Mouse (Mus musculus): ENCODE results near the gene Fam222a. TPM values are rescaled to one million over a fixed set of nuclear protein-coding genes. Genes with fewer than 3 reads are reported as not detected.

Gene Fam222a
- polyA plus RNA-seq, 1 experiment = 3.4 TPM

DNA sequence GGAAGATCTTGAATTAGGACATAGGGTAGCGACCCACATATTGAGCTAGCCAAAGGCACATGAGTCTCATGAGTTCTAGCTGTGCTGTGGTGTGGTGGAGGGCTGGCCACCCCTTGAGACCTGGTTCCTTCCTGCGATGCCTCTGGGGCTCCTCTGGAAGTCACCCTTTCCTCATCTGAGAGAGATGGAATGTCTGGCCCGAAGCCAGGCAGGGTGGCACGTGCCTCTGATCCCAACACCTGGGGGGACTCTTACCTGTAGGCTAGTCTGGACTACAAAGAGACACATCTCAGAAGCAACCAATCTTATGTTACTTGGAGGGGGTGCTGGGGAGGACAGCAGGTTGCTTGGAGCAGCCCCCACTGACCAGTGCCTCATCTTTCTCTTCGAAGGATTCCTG is 26.1 kb downstream of the Fam222a start:
- Histone ChIP-seq H3K9ac (ENCODE audit: low read depth, poor library complexity, severe bottlenecking) (no peak overlapping the region), H3K27ac (ENCODE audit: insufficient read depth, low read length) (no peak overlapping the region), H3K4me3 (ENCODE audit: low read depth, low read length) (no peak overlapping the region), H3K36me3 (ENCODE audit: control insufficient read depth, insufficient read depth, low read length, poor library complexity, severe bottlenecking) (no peaks in the 10 kb centered on the region), H3K4me1 (ENCODE audit: control insufficient read depth, insufficient read depth, low read length) (no peaks in the 10 kb centered on the region), H3K27me3 (ENCODE audit: control insufficient read depth, insufficient read depth, low read length, poor library complexity, severe bottlenecking) (no peaks in the 10 kb centered on the region), H3K9me3 (replicated peaks; ENCODE audit: control insufficient read depth, insufficient read depth, low read length, poor library complexity, severe bottlenecking) (no peaks in the 10 kb centered on the region)
- TF ChIP-seq EP300 (IDR thresholded peaks at IDR 0.05; ENCODE audit: insufficient read depth, low read depth, low read length) = no peak
- TF ChIP-seq POLR2A (IDR thresholded peaks at IDR 0.05; ENCODE audit: insufficient read depth, low read length) = no peak
- TF ChIP-seq CTCF (IDR thresholded peaks at IDR 0.05; ENCODE audit: low read depth, low read length) = no peak

DNA sequence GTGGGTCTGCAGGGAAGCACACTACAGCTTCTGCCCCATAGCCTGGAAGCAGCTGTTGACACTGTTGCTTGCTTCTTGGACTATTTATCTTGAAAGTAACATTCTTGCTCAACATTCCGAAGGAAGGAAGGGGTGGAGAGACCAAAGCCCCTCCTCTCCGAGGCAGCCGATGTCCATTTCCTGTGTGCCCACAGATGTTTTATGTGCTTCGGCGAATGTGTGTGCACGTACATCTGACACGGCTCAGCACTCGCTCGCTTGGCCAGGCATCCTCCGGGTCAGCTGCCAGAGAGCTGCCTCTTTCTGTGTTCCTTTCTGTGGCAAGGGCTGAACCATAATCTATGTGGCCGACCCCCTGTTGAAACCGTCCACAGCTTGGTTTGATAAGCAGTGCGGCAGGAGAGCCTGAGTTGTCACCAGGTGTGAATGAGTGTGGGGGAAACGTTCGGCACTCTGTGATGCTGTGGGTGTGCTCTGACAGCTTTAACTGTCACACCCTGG is 27.0 kb downstream of the Fam222a start:
- Histone ChIP-seq H3K4me1 (ENCODE audit: control insufficient read depth, insufficient read depth, low read length) (no peaks in the 10 kb centered on the region), H3K27ac (ENCODE audit: insufficient read depth, low read length) (no peak overlapping the region), H3K4me3 (ENCODE audit: low read depth, low read length) (no peak overlapping the region), H3K27me3 (ENCODE audit: control insufficient read depth, insufficient read depth, low read length, poor library complexity, severe bottlenecking) (no peaks in the 10 kb centered on the region), H3K9me3 (replicated peaks; ENCODE audit: control insufficient read depth, insufficient read depth, low read length, poor library complexity, severe bottlenecking) (no peaks in the 10 kb centered on the region), H3K9ac (ENCODE audit: low read depth, poor library complexity, severe bottlenecking) (no peak overlapping the region), H3K36me3 (ENCODE audit: control insufficient read depth, insufficient read depth, low read length, poor library complexity, severe bottlenecking) (no peaks in the 10 kb centered on the region)
- TF ChIP-seq EP300 (IDR thresholded peaks at IDR 0.05; ENCODE audit: insufficient read depth, low read depth, low read length) (no peak), POLR2A (IDR thresholded peaks at IDR 0.05; ENCODE audit: insufficient read depth, low read length) (no peak), CTCF (IDR thresholded peaks at IDR 0.05; ENCODE audit: low read depth, low read length) (no peak)

GRCm38 (mm10) chr5:114596604-114597003 is 28.8 kb downstream of the Fam222a start:
- Histone ChIP-seq H3K9me3 (replicated peaks; ENCODE audit: control insufficient read depth, insufficient read depth, low read length, poor library complexity, severe bottlenecking) (no peaks in the 10 kb centered on the region), H3K9ac (ENCODE audit: low read depth, poor library complexity, severe bottlenecking) (no peak overlapping the region)

GRCm38 (mm10) chr5:114597222-114597621 is 29.4 kb downstream of the Fam222a start:
- Histone ChIP-seq H3K36me3 (ENCODE audit: control insufficient read depth, insufficient read depth, low read length, poor library complexity, severe bottlenecking) (no peaks in the 10 kb centered on the region), H3K27me3 (ENCODE audit: control insufficient read depth, insufficient read depth, low read length, poor library complexity, severe bottlenecking) (no peaks in the 10 kb centered on the region), H3K4me1 (ENCODE audit: control insufficient read depth, insufficient read depth, low read length) (no peaks in the 10 kb centered on the region), H3K9me3 (replicated peaks; ENCODE audit: control insufficient read depth, insufficient read depth, low read length, poor library complexity, severe bottlenecking) (no peaks in the 10 kb centered on the region), H3K4me3 (ENCODE audit: low read depth, low read length) (no peak overlapping the region), H3K9ac (ENCODE audit: low read depth, poor library complexity, severe bottlenecking) (no peak overlapping the region), H3K27ac (ENCODE audit: insufficient read depth, low read length) (no peak overlapping the region)
- TF ChIP-seq EP300 (IDR thresholded peaks at IDR 0.05; ENCODE audit: insufficient read depth, low read depth, low read length) (no peak), POLR2A (IDR thresholded peaks at IDR 0.05; ENCODE audit: insufficient read depth, low read length) (no peak), CTCF (IDR thresholded peaks at IDR 0.05; ENCODE audit: low read depth, low read length) (no peak)

More at GRCm38 (mm10) chr5:114596604-114597003, 28.8 kb downstream of the Fam222a start:
- TF ChIP-seq EP300 (IDR thresholded peaks at IDR 0.05; ENCODE audit: insufficient read depth, low read depth, low read length) (no peak), CTCF (IDR thresholded peaks at IDR 0.05; ENCODE audit: low read depth, low read length) (no peak), POLR2A (IDR thresholded peaks at IDR 0.05; ENCODE audit: insufficient read depth, low read length) (no peak)
- Histone ChIP-seq H3K27me3 (ENCODE audit: control insufficient read depth, insufficient read depth, low read length, poor library complexity, severe bottlenecking) (no peaks in the 10 kb centered on the region), H3K4me3 (ENCODE audit: low read depth, low read length) (no peak overlapping the region), H3K4me1 (ENCODE audit: control insufficient read depth, insufficient read depth, low read length) (no peaks in the 10 kb centered on the region), H3K27ac (ENCODE audit: insufficient read depth, low read length) (no peak overlapping the region), H3K36me3 (ENCODE audit: control insufficient read depth, insufficient read depth, low read length, poor library complexity, severe bottlenecking) (no peaks in the 10 kb centered on the region)

- H3K27ac ChIP-seq (ENCODE audit: insufficient read depth, low read length) = no peak overlapping the region
- H3K36me3 ChIP-seq (ENCODE audit: control insufficient read depth, insufficient read depth, low read length, poor library complexity, severe bottlenecking) = no peaks in the 10 kb centered on the region
- H3K4me1 ChIP-seq (ENCODE audit: control insufficient read depth, insufficient read depth, low read length) = no peaks in the 10 kb centered on the region
- no peak for TF ChIP-seq EP300 (IDR thresholded peaks at IDR 0.05; ENCODE audit: insufficient read depth, low read depth, low read length)
- TF ChIP-seq POLR2A (IDR thresholded peaks at IDR 0.05; ENCODE audit: insufficient read depth, low read length) = no peak
- no peak for TF ChIP-seq CTCF (IDR thresholded peaks at IDR 0.05; ENCODE audit: low read depth, low read length)
- no peak overlapping the region for H3K9ac ChIP-seq (ENCODE audit: low read depth, poor library complexity, severe bottlenecking)
- no peaks in the 10 kb centered on the region for H3K9me3 ChIP-seq (replicated peaks; ENCODE audit: control insufficient read depth, insufficient read depth, low read length, poor library complexity, severe bottlenecking)
- H3K27me3 ChIP-seq (ENCODE audit: control insufficient read depth, insufficient read depth, low read length, poor library complexity, severe bottlenecking) = no peaks in the 10 kb centered on the region
- H3K4me3 ChIP-seq (ENCODE audit: low read depth, low read length) = no peak overlapping the region
These were observed 29.8 kb downstream of the Fam222a start for GRCm38 (mm10) chr5:114597652-114598051.

- H3K36me3 ChIP-seq (ENCODE audit: control insufficient read depth, insufficient read depth, low read length, poor library complexity, severe bottlenecking) = no peaks in the 10 kb centered on the region
- H3K4me1 ChIP-seq (ENCODE audit: control insufficient read depth, insufficient read depth, low read length) = no peaks in the 10 kb centered on the region
- no peaks in the 10 kb centered on the region for H3K27me3 ChIP-seq (ENCODE audit: control insufficient read depth, insufficient read depth, low read length, poor library complexity, severe bottlenecking)
- TF ChIP-seq CTCF (IDR thresholded peaks at IDR 0.05; ENCODE audit: low read depth, low read length) (no peak), POLR2A (IDR thresholded peaks at IDR 0.05; ENCODE audit: insufficient read depth, low read length) (no peak), EP300 (IDR thresholded peaks at IDR 0.05; ENCODE audit: insufficient read depth, low read depth, low read length) (no peak)
- H3K4me3 ChIP-seq (ENCODE audit: low read depth, low read length) = no peak overlapping the region
- no peak overlapping the region for H3K27ac ChIP-seq (ENCODE audit: insufficient read depth, low read length)
- H3K9ac ChIP-seq (ENCODE audit: low read depth, poor library complexity, severe bottlenecking) = no peak overlapping the region
- no peaks in the 10 kb centered on the region for H3K9me3 ChIP-seq (replicated peaks; ENCODE audit: control insufficient read depth, insufficient read depth, low read length, poor library complexity, severe bottlenecking)
These were observed 34.2 kb downstream of the Fam222a start for GRCm38 (mm10) chr5:114602012-114602411.

All from ES-Bruce4 (cell line).